Mouse (Mus musculus): ENCODE results near the gene Chd5.

The Chd5 gene

DNA sequence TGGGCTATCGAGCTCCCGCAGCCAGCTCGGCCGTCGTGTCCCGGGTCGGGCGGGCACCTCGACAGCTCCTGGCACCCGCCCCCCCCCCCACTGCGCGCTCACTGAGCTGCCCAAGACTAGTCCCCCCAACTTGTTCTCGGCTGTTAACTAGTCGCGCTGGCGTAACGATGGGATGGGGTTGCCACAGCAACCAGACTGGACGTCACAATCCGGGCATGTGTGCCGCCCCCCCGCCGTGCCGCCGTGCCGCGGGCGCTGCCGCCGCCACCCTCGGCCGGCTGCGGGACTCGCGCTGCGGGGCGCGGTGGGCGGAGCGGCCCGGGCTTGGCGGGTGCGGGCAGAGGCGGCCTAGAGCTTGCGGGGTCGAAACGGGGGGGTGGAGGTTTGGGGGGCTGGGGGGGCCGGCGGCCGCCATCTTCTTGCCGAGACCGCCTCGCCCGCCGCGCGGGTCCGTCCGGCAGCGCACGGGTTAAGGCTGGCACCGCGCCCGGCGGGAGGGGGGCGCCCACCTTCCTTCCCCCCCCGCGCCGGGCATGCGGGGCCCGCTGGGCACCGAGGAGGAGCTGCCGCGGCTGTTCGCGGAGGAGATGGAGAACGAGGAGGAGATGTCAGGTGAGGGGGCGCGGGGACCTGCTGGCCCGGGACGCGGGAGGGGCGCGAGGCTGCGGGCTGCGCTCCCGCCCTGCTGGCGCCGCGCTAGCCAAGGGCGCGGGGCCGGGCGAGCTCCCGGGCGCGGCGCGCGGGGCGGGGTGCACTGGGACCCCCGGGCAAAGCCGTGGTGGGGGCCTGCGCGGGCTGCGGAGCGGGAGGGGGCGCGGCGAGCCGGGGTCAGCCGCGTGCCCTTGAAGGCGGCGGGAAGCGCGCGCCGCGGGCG, at the start of gene Chd5:
Gene Chd5, plus strand, starts transcription at position 233 of the 874 bp plus-strand sequence.
- POLR2A ChIA-PET: interaction anchor here in 3 of 4 experiments (0.6 to 5.3 kb wide), 15 partner anchors 7 to 124 kb away, joined by 3 to 42 read pairs (median 4); partner anchors contain the start of gene Rpl22 (in 2 of the 3)
- CTCF ChIA-PET: interaction anchor here (0.6 to 5.5 kb wide), 14 partner anchors 8 to 1142 kb away, joined by 3 to 49 read pairs (median 4); partner anchors contain the start of genes Rnf207 (in 1 of the 4) and Rpl22 (in 1 of the 4)

DNA sequence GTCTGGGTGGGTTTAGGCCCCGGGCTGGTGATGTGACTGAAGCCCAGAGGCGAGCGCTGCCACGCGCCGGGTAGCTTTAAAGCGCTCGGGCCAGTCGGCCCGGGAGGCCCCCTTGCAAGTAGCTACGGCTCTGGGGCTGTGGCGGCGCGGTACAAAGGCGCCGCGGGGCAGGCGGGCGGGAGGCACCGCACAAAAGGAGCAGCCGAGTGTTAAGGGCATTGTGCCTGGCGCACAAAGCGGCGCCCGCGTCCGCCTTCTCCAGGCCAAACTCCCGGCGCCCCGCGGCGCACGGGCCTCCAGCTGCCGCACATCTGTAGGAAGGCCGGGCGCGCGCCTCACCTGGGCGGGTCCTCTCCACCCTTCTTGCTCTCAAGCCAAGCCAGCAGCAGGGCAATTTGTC, 48.1 kb upstream of the Chd5 start:
- CTCF ChIA-PET: interaction anchor here (0.7 to 1.6 kb wide), 13 partner anchors 14 to 156 kb away, joined by 3 to 6 read pairs (median 3); partner anchors contain the start of gene Rnf207 (in 2 of the 4)
- POLR2A ChIA-PET: interaction anchor here in 2 of 4 experiments (1.0 to 1.4 kb wide), 4 partner anchors 9 to 182 kb away, joined by 3 to 4 read pairs (median 4); no protein-coding TSS in a partner anchor

GRCm38 (mm10) chr4:152290991-152291390, 47.5 kb upstream of the Chd5 start:
- CTCF ChIA-PET: interaction anchor here (0.5 to 1.6 kb wide), 17 partner anchors 15 to 441 kb away, joined by 3 to 6 read pairs (median 3); partner anchors contain the start of gene Rnf207 (in 1 of the 4)
- POLR2A ChIA-PET: interaction anchor here in 2 of 4 experiments (0.9 to 1.8 kb wide), 7 partner anchors 9 to 183 kb away, joined by 3 to 8 read pairs (median 4); partner anchors contain the start of gene Rpl22 (in 1 of the 2)

DNA sequence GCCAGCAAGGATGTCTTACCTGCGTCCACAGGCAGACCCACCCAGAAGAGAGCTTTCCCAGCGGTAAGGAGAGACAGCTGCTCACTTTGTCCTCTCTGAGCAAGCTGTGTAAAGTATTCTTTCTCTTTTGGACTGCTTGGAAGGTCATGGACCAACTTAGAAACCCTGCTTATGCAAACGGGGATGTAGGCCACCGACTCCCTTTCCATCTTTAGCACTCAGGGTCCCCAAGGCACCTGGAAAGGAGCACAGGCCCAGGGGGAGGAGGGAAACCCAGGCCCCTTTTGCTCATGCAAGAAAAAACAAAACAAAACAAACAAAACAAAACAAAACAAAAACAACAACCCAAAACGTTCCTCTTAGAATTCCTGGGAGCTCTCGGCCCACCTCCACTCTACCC, 46.9 kb upstream of the Chd5 start, which contains the start of gene Hes3:
Gene Hes3, minus strand, starts transcription at position 101 of the 400 bp plus-strand sequence.
- CTCF ChIA-PET: interaction anchor here in 2 of 4 experiments (0.8 to 1.3 kb wide), 6 partner anchors 17 to 150 kb away, joined by 3 to 4 read pairs (median 3); no protein-coding TSS in a partner anchor

GRCm38 (mm10) chr4:152292102-152292765, 46.2 kb upstream of the Chd5 start:
- CTCF ChIA-PET: interaction anchor here in 3 of 4 experiments (0.6 to 1.5 kb wide), 11 partner anchors 9 to 196 kb away, joined by 3 to 4 read pairs (median 3); partner anchors contain the start of gene Rnf207 (in 1 of the 3)
- POLR2A ChIA-PET: interaction anchor here in 2 of 4 experiments (0.7 to 1.8 kb wide), 8 partner anchors 10 to 159 kb away, joined by 3 to 8 read pairs (median 3); partner anchors contain the start of gene Rpl22 (in 1 of the 2)

More for the DNA sequence above, 46.9 kb upstream of the Chd5 start, which contains the start of gene Hes3:
- POLR2A ChIA-PET: interaction anchor here in 3 of 4 experiments (0.7 to 1.8 kb wide), 9 partner anchors 9 to 184 kb away, joined by 3 to 8 read pairs (median 3); partner anchors contain the start of gene Rpl22 (in 1 of the 3)

- ChIA-PET CTCF (interaction anchor here (0.6 to 2.4 kb wide), 16 partner anchors 9 to 156 kb away, joined by 3 to 9 read pairs (median 4); partner anchors contain the start of gene Rnf207 (in 1 of the 4)), POLR2A (interaction anchor here in 2 of 4 experiments (0.6 to 1.6 kb wide), 6 partner anchors 14 to 179 kb away, joined by 3 read pairs; partner anchors contain the start of genes Rnf207 (in 1 of the 2) and Tnfrsf25 (in 1 of the 2))
Observed at GRCm38 (mm10) chr4:152294188-152294929, 44.1 kb upstream of the Chd5 start.

GRCm38 (mm10) chr4:152295916-152296315, 42.5 kb upstream of the Chd5 start:
- CTCF ChIA-PET: interaction anchor here in 2 of 4 experiments (0.7 to 2.4 kb wide), 7 partner anchors 14 to 155 kb away, joined by 3 to 9 read pairs (median 4); partner anchors contain the start of gene Rnf207 (in 1 of the 2)
- POLR2A ChIA-PET: interaction anchor here in 2 of 4 experiments (0.7 to 1.4 kb wide), 3 partner anchors 17 to 20 kb away, joined by 4 read pairs; no protein-coding TSS in a partner anchor

DNA sequence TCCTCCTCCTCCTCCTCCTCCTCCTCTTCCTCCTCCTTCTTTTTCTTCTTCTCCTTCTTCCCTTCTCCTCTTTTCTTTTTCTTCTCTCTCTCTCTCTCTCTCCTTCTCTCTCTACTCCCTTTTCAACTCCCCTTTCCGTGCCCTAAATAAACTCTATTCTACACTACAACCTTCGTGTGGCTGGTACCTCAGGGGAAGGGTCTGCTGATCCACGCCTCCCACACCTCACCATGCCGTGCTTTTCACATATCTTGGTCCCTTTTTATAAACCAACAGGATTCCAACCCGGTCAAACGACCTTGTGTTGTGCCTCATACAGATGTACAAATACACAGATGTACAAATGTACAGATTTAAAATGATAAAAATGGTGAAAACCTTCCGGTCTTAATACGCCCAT, 42.1 kb upstream of the Chd5 start:
- ChIA-PET POLR2A (interaction anchor here (0.6 to 2.1 kb wide), 27 partner anchors 9 to 322 kb away, joined by 3 to 21 read pairs (median 4); partner anchors contain the start of genes Rpl22 (in 3 of the 4), Espn (in 1 of the 4), Rnf207 (in 1 of the 4) and Zbtb48 (in 1 of the 4)), CTCF (interaction anchor here in 3 of 4 experiments (0.6 to 2.6 kb wide), 22 partner anchors 11 to 1903 kb away, joined by 3 to 13 read pairs (median 4); partner anchors contain the start of gene Rnf207 (in 1 of the 3))

DNA sequence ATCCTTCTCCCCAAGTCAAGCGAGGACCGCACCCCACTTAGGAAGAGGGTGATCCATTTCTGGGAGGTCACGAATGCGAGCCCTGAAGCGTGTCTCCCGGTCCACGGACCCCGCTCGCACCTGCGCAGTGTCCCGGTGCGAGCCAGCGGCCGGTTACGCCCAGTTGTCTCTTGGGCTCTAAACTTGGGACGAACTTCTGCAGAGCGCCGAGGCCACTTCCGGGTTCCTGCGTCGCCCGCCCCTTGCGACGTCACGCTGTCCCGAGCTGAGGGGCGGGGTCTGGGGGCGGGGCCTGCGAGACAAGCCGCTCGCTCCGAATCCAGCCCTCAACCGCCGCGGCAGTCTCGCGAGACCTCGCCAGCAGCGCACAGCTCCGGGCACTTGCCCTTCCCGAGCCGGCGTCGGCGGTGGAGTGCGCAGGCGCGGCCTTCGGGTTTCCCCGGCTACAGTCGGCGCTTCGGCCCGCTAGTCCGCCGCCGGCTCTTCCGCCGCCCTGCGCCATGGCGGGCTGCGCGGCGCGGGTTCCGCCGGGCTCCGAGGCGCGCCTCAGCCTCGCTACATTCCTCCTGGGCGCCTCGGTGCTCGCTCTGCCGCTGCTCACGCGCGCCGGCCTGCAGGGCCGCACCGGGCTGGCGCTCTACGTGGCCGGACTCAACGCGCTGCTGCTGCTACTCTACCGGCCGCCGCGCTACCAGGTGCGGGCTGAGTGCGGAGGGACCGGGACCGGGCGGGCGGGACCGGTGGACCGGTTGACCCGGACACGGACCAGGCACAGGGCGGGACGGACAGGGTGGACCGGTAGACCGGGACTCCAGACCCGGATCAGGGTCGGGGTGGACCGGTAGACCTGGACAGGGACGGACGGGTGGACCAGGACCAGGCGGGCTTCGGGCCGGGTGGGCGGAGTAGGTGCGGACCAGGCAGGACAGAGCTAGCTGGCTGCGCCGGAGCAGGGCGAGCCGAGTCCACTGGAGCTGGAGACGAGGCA, 41.3 kb upstream of the Chd5 start, which contains the start of gene Icmt:
Gene Icmt, plus strand, starts transcription at position 354 of the 988 bp plus-strand sequence.
- POLR2A ChIA-PET: interaction anchor here (0.6 to 2.1 kb wide), 31 partner anchors 8 to 323 kb away, joined by 3 to 21 read pairs (median 4); partner anchors contain the start of genes Rpl22 (in 3 of the 4), Espn (in 1 of the 4), Rnf207 (in 1 of the 4) and Zbtb48 (in 1 of the 4)
- CTCF ChIA-PET: interaction anchor here in 3 of 4 experiments (0.6 to 2.6 kb wide), 23 partner anchors 11 to 1902 kb away, joined by 3 to 13 read pairs (median 4); partner anchors contain the start of genes Dnajc11 (in 1 of the 3) and Rnf207 (in 1 of the 3)

DNA sequence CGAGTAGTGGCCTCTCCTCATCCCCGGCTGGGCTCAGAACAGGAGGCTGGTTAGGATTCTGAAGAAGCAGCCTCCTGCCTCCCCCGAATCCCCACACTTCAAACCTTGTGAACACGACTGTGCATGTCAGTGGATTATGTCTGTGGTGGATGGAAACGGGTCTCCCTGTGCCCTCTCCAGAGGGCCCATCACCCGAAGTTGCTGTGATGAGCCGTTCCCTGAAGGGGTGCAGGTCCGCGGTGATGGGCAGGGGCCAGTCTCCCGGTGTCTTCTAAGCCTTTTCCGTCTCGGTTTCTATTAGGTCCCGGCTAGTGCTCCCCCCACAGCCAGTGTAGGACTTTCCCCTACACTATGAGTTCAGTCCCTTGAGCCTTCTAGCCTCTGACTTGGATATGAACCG, 39.6 kb upstream of the Chd5 start:
- ChIA-PET POLR2A (interaction anchor here in 1 of 4 experiments (1.0 to 1.8 kb wide), 4 partner anchors 11 to 39 kb away, joined by 3 to 5 read pairs (median 4); partner anchors contain the start of gene Chd5), CTCF (interaction anchor here in 2 of 4 experiments (0.7 to 2.6 kb wide), 2 partner anchors 20 kb away, joined by 3 to 13 read pairs; partner anchors contain the start of gene Rnf207 (in 2 of the 2))

DNA sequence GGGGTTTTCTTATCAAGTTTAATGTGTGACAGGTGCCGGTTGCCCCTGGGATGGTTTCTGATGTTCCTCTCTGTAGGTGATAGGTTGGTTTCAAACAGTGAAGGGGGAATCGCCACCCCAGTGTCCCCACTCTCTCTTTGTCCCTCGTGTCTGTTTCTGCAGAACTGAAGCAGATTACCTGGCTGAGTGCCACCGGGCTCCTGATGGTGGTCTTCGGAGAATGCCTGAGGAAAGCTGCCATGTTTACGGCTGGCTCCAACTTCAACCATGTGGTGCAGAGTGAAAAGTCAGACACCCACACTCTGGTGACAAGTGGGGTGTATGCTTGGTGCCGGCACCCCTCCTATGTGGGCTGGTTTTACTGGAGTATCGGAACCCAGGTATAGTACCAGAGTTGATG, 38.1 kb upstream of the Chd5 start:
- ChIA-PET POLR2A (interaction anchor here in 1 of 4 experiments (0.8 to 1.3 kb wide), 4 partner anchors 9 to 37 kb away, joined by 3 to 4 read pairs (median 3); no protein-coding TSS in a partner anchor), CTCF (interaction anchor here in 1 of 4 experiments (0.6 to 1.5 kb wide), 2 partner anchors 18 to 126 kb away, joined by 3 read pairs; partner anchors contain the start of gene Rnf207)

DNA sequence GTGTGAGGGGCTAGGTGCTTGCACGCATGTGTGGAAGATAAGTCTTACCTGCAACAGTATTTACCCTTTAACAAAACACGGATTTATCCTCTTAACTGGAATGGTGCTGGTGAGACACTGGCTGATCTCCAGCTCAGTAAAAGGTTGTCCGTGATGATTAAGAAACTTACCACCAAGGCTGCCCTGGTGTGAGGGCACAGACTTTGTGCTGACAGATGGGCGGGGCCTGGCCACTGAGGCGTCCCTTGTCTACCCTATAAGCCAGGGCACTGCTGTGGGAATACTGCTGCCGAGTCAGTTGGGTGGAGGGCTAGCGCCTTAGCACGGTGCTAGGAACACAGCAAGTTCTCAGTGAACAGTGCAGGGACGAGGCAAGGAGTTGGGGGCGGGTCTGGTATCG, 36.4 kb upstream of the Chd5 start:
- CTCF ChIA-PET: interaction anchor here in 1 of 4 experiments (1.5 kb wide), 2 partner anchors 17 to 30 kb away, joined by 3 to 4 read pairs; partner anchors contain the start of gene Rnf207

GRCm38 (mm10) chr4:152303172-152303571, 35.3 kb upstream of the Chd5 start:
- ChIA-PET CTCF (interaction anchor here in 3 of 4 experiments (0.5 to 1.6 kb wide), 6 partner anchors 9 to 149 kb away, joined by 3 to 6 read pairs (median 4); partner anchors contain the start of gene Rnf207 (in 1 of the 3)), POLR2A (interaction anchor here in 2 of 4 experiments (1.2 to 1.7 kb wide), 3 partner anchors 12 to 30 kb away, joined by 3 to 5 read pairs (median 3); no protein-coding TSS in a partner anchor)

More for the DNA sequence above, 36.4 kb upstream of the Chd5 start:
- POLR2A ChIA-PET: interaction anchor here in 2 of 4 experiments (1.2 to 1.6 kb wide), 3 partner anchors 10 to 14 kb away, joined by 3 read pairs; no protein-coding TSS in a partner anchor

DNA sequence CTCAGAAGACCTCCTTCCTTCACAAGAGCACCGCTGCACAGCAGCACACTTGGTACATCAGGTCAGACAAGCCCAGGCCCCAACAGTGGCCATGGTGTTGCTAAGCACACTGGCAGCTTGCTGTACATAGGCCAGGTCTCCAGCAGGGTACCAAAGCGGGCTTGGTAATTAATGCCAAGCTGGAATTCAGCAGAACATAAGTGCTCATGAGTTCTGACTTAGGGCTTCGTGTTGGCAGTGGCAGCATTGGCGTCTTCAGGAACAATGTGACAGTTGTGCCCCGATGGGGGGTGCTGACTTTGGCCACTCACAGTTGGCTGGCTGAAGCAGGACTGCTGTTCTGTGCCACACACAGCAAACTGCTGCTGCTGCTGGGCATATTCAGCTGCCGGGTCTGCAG, 33.8 kb upstream of the Chd5 start:
- ChIA-PET CTCF (interaction anchor here (0.6 to 3.9 kb wide), 9 partner anchors 14 to 1022 kb away, joined by 3 to 15 read pairs (median 4); partner anchors contain the start of gene Rnf207 (in 2 of the 4)), POLR2A (interaction anchor here in 2 of 4 experiments (0.6 to 1.9 kb wide), 8 partner anchors 8 to 45 kb away, joined by 3 to 10 read pairs (median 4); partner anchors contain the start of genes Icmt (in 1 of the 2) and Rpl22 (in 1 of the 2))

Data from embryonic stem cell, embryonic (primary cell).